Mouse (Mus musculus) cerebral cortex, adult 2 months (tissue): ENCODE data around the gene Ccnl1.

Experiments
- WGBS: fragments of 180-500 bp; shearing (Covaris S2); methylation state at CpG from one replicate; pipeline ENCODE4 v1.1.7; 2018; 5-methylcytosine and 5-hydroxymethylcytosine counted together

Ccnl1 gene

GRCm38 (mm10) chr3:65958102-65958839 is at the start of gene Ccnl1:
Gene Ccnl1 (minus strand): TSS chr3:65958249.
- WGBS, result under 1% methylated on average over 63 of the region's 70 CpGs

- 82% methylated on average over 4 of the region's 4 CpGs for WGBS
Measured at GRCm38 (mm10) chr3:66004989-66005388, 46.9 kb upstream of the Ccnl1 start.

GRCm38 (mm10) chr3:66004220-66004951 is 46.3 kb upstream of the Ccnl1 start:
- WGBS, result 49% methylated on average over 7 of the region's 7 CpGs

GRCm38 (mm10) chr3:66000400-66000799 is 42.4 kb upstream of the Ccnl1 start:
- 85% methylated on average over 2 of the region's 2 CpGs for WGBS

- 84% methylated on average over 7 of the region's 7 CpGs for WGBS
Measured at GRCm38 (mm10) chr3:65997360-65998008, 39.4 kb upstream of the Ccnl1 start.

GRCm38 (mm10) chr3:65992395-65993340 is 34.6 kb upstream of the Ccnl1 start:
- WGBS, result 49% methylated on average over 11 of the region's 11 CpGs

GRCm38 (mm10) chr3:65990957-65991646 is 33.1 kb upstream of the Ccnl1 start:
- under 1% methylated on average over 3 of the region's 3 CpGs for WGBS

GRCm38 (mm10) chr3:65990524-65990923 is 32.5 kb upstream of the Ccnl1 start:
- 64% methylated on average over 4 of the region's 4 CpGs for WGBS

- 84% methylated on average over 8 of the region's 8 CpGs for WGBS
Measured at GRCm38 (mm10) chr3:65988711-65989495, 30.9 kb upstream of the Ccnl1 start.

- WGBS, result 73% methylated on average over 3 of the region's 3 CpGs
Measured at GRCm38 (mm10) chr3:65976296-65976695, 18.2 kb upstream of the Ccnl1 start.

GRCm38 (mm10) chr3:65975317-65975716 is 17.3 kb upstream of the Ccnl1 start:
- 4% methylated on average over 5 of the region's 5 CpGs for WGBS

GRCm38 (mm10) chr3:65974232-65975058 is 16.4 kb upstream of the Ccnl1 start:
- under 1% methylated on average over 43 of the region's 43 CpGs for WGBS

- WGBS, result 11% methylated on average over 8 of the region's 8 CpGs
Measured at GRCm38 (mm10) chr3:65973501-65974231, 15.6 kb upstream of the Ccnl1 start.

- 92% methylated on average over 3 of the region's 3 CpGs for WGBS
Measured at GRCm38 (mm10) chr3:65969196-65969595, 11.1 kb upstream of the Ccnl1 start.

GRCm38 (mm10) chr3:65966360-65966759 is 8.3 kb upstream of the Ccnl1 start:
- WGBS, result 100% methylated on average over 1 of the region's 1 CpGs

GRCm38 (mm10) chr3:65962270-65962930 is 4.4 kb upstream of the Ccnl1 start:
- WGBS, result 88% methylated on average over 4 of the region's 4 CpGs

GRCm38 (mm10) chr3:65960291-65960945 is 2.4 kb upstream of the Ccnl1 start:
- WGBS, result 93% methylated on average over 5 of the region's 5 CpGs
